In genomic region chr1:133129471-133130221, GRCm38 (mm10) we compare ENCODE assay signal across 8 mouse cellular contexts. TPM values are rescaled to one million over a fixed set of nuclear protein-coding genes. Genes with fewer than 3 reads are reported as not detected.
DNase-seq lines count a peak whose midpoint lies in the region; ATAC-seq lines count a peak whose summit lies in the region.

No protein-coding gene starts in this region.

- DNase-seq in heart, postnatal 25 days (ENCODE audit: low spot score), result no peak
- peak; percentile 50 for DNase-seq in MN1 (ENCODE audit: low spot score)
- DNase-seq in forebrain, embryonic 10.5 days (ENCODE audit: extremely low spot score, low spot score), result peak; percentile 25
- DNase-seq in liver, embryonic 11.5 days (ENCODE audit: low spot score), result no peak
- no peak for DNase-seq in thymus, postnatal 25 days
- no peak for DNase-seq in left cerebral cortex, postnatal 10 days (ENCODE audit: extremely low spot score in 1 of 2, low spot score in 2 of 2)

- no peak for ATAC-seq in heart, embryonic 13.5 days (ENCODE audit: extremely low read depth, insufficient number of reproducible peaks, low FRiP score, low TSS enrichment)
- no peak for ATAC-seq in liver, embryonic 11.5 days (replicated peaks; ENCODE audit: low FRiP score)
- ATAC-seq in neural tube, embryonic 15.5 days (ENCODE audit: low FRiP score), result no peak

- H3K36me3 ChIP-seq in heart, embryonic 13.5 days, result peaks cover 15% of the 10 kb centered on the region
- peaks cover 25% of the 10 kb centered on the region for H3K36me3 ChIP-seq in forebrain, embryonic 10.5 days (replicated peaks)
- peaks cover 11% of the 10 kb centered on the region; the same call in 1 of the 2 replicates for H3K36me3 ChIP-seq in liver, embryonic 11.5 days (ENCODE audit: control insufficient read depth, insufficient read depth, low read length)
- H3K36me3 ChIP-seq in neural tube, embryonic 15.5 days, result no peaks in the 10 kb centered on the region

- intact Hi-C loops in heart, postnatal 25 days (cut with DNase I), result no loop called here
- intact Hi-C loops in left cerebral cortex, postnatal 10 days (cut with DNase I), result loop anchor here (5.0 kb wide), 1 partner anchor 87 kb away; no protein-coding TSS in a partner anchor

- peak overlapping the region; percentile 31 for H3K4me3 ChIP-seq in heart, embryonic 13.5 days
- H3K4me3 ChIP-seq in forebrain, embryonic 10.5 days, result peak overlapping the region; percentile 30
- H3K4me3 ChIP-seq in liver, embryonic 11.5 days (ENCODE audit: low read depth, low read length), result peak overlapping the region; percentile 23; the same call in 1 of the 2 replicates
- no peak overlapping the region for H3K4me3 ChIP-seq in neural tube, embryonic 15.5 days (replicated peaks)

- peaks cover 31% of the 10 kb centered on the region for H3K4me1 ChIP-seq in heart, embryonic 13.5 days
- peaks cover 55% of the 10 kb centered on the region for H3K4me1 ChIP-seq in forebrain, embryonic 10.5 days
- peaks cover 9% of the 10 kb centered on the region; the same call in 1 of the 2 replicates for H3K4me1 ChIP-seq in liver, embryonic 11.5 days (replicated peaks; ENCODE audit: control insufficient read depth, insufficient read depth, low read length)
- H3K4me1 ChIP-seq in neural tube, embryonic 15.5 days, result peaks cover 39% of the 10 kb centered on the region

- H3K9ac ChIP-seq in heart, embryonic 13.5 days, result peak overlapping the region; percentile 77
- peak overlapping the region; percentile 60 for H3K9ac ChIP-seq in liver, embryonic 11.5 days (ENCODE audit: low read depth, low read length)
- no peak overlapping the region for H3K9ac ChIP-seq in neural tube, embryonic 15.5 days (replicated peaks)

- peak overlapping the region; percentile 97 for H3K27ac ChIP-seq in heart, embryonic 13.5 days (replicated peaks)
- peak overlapping the region; percentile 99 for H3K27ac ChIP-seq in forebrain, embryonic 10.5 days
- peak overlapping the region; percentile 97 for H3K27ac ChIP-seq in liver, embryonic 11.5 days (ENCODE audit: low read depth, low read length)
- peak overlapping the region; percentile 98 for H3K27ac ChIP-seq in neural tube, embryonic 15.5 days (replicated peaks)

- H3K4me2 ChIP-seq in heart, embryonic 13.5 days, result peak overlapping the region; percentile 95
- peak overlapping the region; percentile 69 for H3K4me2 ChIP-seq in liver, embryonic 11.5 days
- H3K4me2 ChIP-seq in neural tube, embryonic 15.5 days, result peak overlapping the region; percentile 98

- WGBS in heart, embryonic 13.5 days, result 35% methylated on average over 16 of the region's 16 CpGs
- WGBS in forebrain, embryonic 10.5 days, result 10% methylated on average over 16 of the region's 16 CpGs
- 33% methylated on average over 16 of the region's 16 CpGs for WGBS in liver, embryonic 11.5 days
- WGBS in neural tube, embryonic 15.5 days, result 21% methylated on average over 16 of the region's 16 CpGs

- no peaks in the 10 kb centered on the region for H3K9me3 ChIP-seq in heart, embryonic 13.5 days
- no peaks in the 10 kb centered on the region for H3K9me3 ChIP-seq in forebrain, embryonic 10.5 days
- no peaks in the 10 kb centered on the region for H3K9me3 ChIP-seq in liver, embryonic 11.5 days (ENCODE audit: control insufficient read depth, low read length)
- H3K9me3 ChIP-seq in neural tube, embryonic 15.5 days (replicated peaks), result no peaks in the 10 kb centered on the region

- no peaks in the 10 kb centered on the region for H3K27me3 ChIP-seq in heart, embryonic 13.5 days (replicated peaks)
- H3K27me3 ChIP-seq in forebrain, embryonic 10.5 days (ENCODE audit: poor library complexity, severe bottlenecking), result no peaks in the 10 kb centered on the region
- H3K27me3 ChIP-seq in liver, embryonic 11.5 days (replicated peaks; ENCODE audit: control insufficient read depth, insufficient read depth, low read length), result no peaks in the 10 kb centered on the region
- no peaks in the 10 kb centered on the region for H3K27me3 ChIP-seq in neural tube, embryonic 15.5 days (replicated peaks)

RNA-seq across cellular contexts. Expression of gene Ppp1r15b, which starts 1.3 kb away (rescaled TPM):
- polyA plus RNA-seq in heart, embryonic 13.5 days (2015; fragmentation: Nextera tagmentation; extraction: Ambion mirVana), result 24.2 and 24.8 TPM in 2 replicates
- total RNA-seq in heart, postnatal 25 days (2021), result 10 to 100 TPM; 22.1 to 27.3 TPM
- 59.1 and 59.3 TPM in 2 replicates for polyA plus RNA-seq in forebrain, embryonic 10.5 days (2016; fragmentation: Nextera tagmentation; extraction: Ambion mirVana)
- 89.0 and 95.4 TPM in 2 replicates for polyA plus RNA-seq in liver, embryonic 11.5 days (2014; fragmentation: Nextera tagmentation; extraction: Ambion mirVana)
- polyA plus RNA-seq in neural tube, embryonic 15.5 days (2015; fragmentation: Nextera tagmentation; extraction: Ambion mirVana), result 23.4 and 25.4 TPM in 2 replicates
- 10 to 100 TPM; 43.6 to 44.1 TPM for total RNA-seq in left cerebral cortex, postnatal 10 days (2021)

RNA-seq across cellular contexts. Expression of gene Plekha6, which starts 34.4 kb away (rescaled TPM):
- 10.6 and 10.7 TPM in 2 replicates for polyA plus RNA-seq in heart, embryonic 13.5 days (2015; fragmentation: Nextera tagmentation; extraction: Ambion mirVana)
- 10 to 100 TPM; 66.5 to 77.1 TPM for total RNA-seq in heart, postnatal 25 days (2021)
- 9.0 and 9.9 TPM in 2 replicates for polyA plus RNA-seq in forebrain, embryonic 10.5 days (2016; fragmentation: Nextera tagmentation; extraction: Ambion mirVana)
- 4.1 and 4.3 TPM in 2 replicates for polyA plus RNA-seq in liver, embryonic 11.5 days (2014; fragmentation: Nextera tagmentation; extraction: Ambion mirVana)
- polyA plus RNA-seq in neural tube, embryonic 15.5 days (2015; fragmentation: Nextera tagmentation; extraction: Ambion mirVana), result 17.1 and 20.5 TPM in 2 replicates
- 10 to 100 TPM; 57.2 to 59.3 TPM for total RNA-seq in left cerebral cortex, postnatal 10 days (2021)

Comparison
In these comparisons a context has a peak if more than half of its experiments do, and no peak if none do; other contexts are left out.
1. DNase-seq: peak in MN1 (single experiment) and forebrain, embryonic 10.5 days (single experiment); none in heart, postnatal 25 days (single experiment), liver, embryonic 11.5 days (single experiment), thymus, postnatal 25 days (single experiment) and left cerebral cortex, postnatal 10 days (0 of 2).
2. Peak in every context shown above with its lines, with median percentiles within 50 percentile points of each other: H3K27ac ChIP-seq and H3K4me2 ChIP-seq.